Mouse (Mus musculus) ZHBTc4 (cell line): Measurements from ENCODE around the gene Dus3l.

ENCODE experiments used
- DNase-seq: peaks from one replicate; pipeline ENCODE4 v3.0.0-alpha.2; 2011; ENCODE audit warnings: low read depth, low spot score

Dus3l gene

DNA sequence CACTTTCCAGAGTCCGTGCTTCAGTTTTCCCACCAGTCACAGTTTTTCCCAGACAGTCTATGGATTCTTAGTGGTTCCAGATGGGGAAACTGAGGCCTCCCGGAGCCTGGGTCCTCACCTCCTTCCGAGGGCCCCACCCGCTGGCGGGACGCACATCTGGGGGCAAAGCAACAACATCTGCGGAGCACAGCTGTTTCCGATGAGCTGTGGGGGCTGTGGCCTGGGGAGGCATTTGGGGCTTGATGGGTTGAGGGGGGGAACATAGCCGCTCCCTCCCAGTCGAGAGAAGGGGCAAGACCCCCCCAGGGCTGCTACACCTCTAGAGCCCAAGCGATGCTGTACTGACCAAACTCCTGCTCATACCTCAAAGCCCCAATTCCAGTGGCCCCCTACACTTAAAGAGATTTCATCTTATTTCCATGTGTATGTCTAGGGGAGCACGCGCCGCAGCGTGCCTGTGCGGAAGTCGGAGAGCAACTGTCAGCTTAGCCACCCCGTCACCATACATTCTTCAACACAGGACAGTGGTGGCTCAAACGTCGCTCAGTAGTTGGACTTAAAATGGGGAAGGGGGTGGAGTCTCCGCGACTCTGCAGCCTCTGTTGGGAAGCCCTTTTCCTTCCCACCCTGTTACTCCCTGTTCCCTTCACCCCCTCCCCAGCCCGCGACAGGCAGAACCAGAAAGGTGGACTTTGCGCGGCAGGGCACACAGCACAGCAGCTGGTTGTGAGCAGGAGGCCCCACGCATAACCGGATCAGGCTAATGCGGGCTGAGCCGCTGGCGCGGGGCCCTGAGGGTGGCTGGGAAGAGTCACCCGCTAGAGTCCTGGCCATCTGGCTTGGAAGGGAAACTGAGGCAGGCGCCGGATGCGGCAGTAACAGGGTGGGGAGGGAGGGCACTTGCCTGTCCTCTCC is 10.0 kb upstream of the Dus3l start:
- peak; percentile 53 for DNase-seq

DNA sequence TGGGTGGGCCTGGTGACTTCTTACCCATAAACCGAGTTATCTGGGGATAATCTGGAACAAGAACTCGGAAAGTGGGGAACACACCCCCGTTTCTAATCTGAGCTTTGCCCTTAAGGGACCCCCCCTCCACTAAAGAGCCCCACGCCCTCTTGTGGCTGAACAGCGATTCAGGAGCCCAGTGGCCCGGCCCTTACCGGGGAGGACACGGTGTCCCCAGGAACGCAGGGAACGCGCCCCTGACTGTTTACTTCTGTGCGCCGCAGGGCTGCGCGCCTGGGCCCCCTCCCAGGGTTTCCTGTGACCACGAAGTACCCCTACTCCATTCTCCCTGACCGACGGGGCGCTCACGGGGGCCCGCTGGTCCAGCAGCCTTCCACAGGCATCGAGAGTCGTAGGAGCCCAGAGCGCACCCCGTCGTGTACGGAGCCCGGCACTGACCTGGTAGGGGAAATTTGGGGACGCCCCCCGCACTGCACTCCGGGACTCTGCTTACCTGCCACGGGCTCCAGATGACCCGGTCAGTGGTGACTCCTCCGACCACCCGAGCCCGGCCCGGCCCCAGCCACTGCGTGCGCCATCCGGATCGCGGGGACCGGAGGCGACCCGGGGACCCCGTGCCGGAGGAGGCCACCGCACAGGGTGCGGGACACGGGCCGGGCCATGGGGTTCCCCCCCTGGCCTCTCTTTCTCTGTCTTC is 7.7 kb upstream of the Dus3l start:
- no peak for DNase-seq

DNA sequence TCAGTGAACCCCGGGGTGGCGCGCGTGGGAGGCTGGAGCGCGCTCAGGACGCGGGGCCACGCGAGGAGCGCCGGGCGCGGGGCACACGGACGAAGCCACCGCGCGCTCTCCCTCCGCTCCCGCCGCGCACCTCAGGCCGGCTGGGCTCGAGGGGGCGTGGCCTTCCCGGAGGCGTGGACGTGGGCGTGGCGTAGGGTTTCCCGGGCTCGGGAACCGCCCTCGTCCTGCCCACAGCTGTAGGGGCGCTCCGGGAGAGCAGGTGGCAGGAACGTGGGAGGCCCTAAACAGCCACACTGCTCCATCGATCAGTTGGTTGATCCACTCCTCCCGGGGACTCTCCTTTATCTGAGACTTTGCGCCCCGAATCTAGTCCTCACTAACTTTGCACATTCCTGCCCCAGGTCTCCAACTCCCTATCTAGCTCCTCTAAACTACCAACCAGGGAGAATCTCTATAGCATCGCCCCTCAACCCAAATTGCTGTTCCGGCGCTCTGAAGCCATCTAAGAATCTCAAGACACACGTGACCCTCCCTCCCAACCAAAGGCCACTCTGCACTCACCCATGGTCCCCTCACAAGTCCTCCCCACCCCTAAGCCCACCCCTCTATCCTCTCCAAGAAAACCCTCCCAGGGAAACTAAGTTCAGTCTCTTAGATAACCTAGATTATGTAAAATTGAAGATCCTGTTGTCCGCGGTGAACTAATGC is 7.0 kb upstream of the Dus3l start, which contains the start of gene Nrtn:
Gene Nrtn, minus strand, starts transcription at position 115 of the 708 bp plus-strand sequence.
- DNase-seq: peak; percentile 92

DNA sequence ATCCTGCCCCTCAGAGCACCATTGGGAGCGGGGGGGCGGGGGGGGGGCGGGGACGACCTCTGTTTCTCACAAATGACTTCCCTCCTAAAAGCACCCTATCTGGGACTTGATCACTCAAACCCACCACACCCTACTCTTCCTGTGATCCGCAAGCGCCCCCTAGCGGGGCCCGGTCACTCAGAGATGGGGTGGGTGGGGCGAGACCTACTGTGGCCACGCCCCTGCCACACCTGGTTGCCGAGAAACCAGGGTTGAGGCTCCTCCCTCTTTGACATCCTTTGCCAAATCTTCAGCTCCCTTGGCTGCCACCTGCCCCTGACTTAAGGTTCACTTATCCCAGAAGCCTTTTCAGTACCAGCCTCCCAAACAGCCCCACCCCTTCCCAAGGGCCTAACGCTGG is 6.4 kb upstream of the Dus3l start:
- DNase-seq: peak; percentile 95

DNA sequence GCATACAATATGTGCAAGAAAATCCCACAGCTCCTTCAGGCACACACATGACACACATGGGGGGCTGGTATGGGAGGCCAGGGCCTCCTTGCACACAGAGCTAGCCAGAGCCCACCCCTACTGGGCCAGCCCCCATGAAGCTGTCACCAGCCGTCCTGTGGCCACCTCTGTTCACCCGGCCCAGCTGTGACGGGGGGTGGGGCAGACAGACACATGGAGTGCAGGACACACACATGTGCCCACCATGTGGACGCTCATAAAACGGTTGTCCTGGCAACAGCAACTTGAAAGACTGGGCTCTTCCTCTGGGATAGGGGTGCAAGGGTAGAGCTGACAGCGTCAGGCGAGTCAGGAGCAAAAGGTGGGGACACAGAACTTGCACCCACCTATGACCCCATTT is 5.3 kb upstream of the Dus3l start:
- no peak for DNase-seq

DNA sequence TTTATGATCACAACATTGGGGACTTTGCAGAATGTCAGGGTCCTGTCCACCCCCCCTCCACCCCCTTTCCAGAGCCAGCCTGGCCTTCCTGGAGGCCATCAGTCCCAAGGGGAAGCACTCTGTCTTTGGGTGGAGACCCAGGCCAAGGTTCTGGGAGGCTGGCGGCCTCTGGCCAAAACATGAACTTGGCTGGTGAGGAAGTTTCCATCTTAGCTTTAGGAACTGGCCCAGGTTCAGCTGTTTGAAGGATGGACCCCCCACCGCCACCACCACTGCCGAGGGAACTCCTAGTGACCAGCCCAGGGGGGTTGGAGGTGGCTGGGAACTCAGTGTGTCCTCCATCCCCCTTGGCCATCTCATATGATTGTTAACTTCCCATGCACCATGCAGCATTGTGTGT is 3.5 kb upstream of the Dus3l start:
- DNase-seq: no peak

DNA sequence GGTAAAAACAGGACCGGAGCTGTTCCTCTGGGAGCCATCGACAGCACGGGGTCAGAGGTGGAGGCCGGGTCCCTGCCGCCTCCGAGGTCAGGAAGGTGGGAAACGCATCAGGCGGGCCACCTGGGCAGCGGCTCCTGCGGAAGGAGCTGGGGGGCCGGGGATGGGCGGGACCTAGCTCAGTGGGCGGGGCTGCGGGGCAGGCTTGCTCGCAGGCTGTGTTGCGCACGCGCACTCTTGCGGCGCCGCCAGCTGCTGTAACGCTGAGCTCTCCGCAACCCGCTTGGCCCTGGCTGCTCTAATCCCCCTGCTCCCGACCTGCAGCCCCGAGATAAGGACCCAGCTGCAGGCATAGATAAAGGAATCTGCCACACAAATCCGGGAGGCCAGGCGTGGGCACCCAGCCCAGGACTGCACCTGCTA is 2.6 kb upstream of the Dus3l start:
- DNase-seq: peak; percentile 92

DNA sequence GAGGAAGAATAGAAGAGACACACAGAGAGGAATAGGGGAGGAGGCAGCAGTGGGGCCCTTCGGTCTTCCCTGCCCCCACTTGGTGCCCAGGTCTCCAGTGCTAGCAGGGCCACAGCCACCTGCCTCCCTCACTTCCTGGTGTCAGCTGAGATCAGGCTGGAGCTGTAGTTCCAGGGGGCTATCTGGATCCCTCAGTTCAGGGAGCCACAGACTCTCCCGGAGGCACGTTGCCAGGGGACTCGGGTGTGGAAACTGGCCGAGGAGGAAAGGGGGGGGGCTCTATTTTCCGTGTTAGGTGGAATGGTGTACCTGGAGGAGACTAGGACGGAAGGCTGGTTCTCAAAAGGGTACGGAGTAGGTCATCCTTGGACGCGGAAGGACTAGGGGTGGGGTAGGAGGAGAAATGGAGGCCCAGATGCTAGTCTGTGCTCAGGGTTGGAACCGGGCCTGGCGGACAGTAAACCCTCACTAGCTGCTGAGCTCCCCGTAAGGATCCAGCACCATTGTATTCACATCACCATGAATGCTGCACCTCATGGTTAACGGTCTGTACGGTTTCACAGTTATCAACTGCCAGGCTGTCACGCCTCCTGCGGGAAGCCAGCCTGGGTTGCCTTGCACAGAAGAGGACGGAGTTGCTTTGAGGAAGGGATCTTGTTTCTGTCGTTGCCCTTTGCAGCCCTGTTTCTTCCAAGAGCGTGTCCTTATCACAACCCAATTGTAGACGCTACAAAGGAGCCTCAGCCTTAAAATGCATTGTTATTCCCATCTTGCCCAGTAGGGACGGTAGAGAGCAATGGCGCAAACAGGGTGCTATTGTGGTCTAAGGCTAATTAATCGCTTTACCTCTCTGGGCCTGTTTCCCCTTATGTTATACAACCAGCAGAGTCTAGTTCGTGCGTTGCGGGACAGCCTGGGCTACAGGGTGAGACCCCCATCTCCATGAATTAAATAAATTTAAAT is 1.5 kb upstream of the Dus3l start:
- DNase-seq: peak; percentile 87

DNA sequence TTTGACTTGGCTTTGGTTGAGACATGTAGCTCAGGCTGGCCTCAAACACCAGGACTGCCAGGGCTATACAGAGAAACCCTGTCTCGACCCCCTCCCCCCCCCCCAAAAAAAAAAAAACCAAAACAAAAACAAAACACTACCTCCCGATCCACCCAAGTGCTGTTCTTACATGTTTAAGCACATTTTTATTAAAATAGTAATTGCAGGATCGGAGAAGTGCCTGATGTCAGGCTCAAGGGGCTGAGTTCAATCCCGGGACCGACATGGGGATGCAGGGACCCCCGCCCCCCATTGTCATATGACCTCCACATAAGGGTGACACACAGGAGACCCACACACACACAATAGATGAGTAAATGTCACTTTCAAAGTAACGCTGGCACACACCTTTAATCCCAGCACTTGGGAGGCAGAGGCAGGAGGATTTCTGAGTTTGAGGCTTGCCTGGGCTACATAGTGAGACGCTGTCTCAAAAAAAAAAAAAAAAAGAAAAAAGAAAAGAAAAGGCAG is 761 bp upstream of the Dus3l start:
- DNase-seq: no peak

DNA sequence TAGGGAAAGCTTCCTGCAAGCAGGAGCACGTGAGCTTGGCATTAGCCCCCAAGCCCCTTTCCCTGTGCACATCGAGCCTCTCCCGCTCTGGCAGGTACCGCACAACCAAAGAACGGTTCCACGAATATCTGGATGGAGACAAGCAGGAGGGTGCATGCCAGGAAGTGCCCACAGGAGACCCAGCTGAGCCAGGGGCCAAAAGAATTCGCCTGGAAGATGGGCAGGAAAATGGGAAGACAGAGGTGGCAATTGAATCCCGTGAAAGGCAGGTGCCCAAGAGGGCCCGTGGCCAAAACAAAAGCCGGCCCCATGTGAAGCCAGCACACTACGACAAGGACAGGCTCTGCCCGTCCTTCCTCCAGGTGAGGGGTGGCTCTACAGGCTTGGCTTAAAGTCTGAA is 874 bp downstream of the Dus3l start:
- DNase-seq: no peak

DNA sequence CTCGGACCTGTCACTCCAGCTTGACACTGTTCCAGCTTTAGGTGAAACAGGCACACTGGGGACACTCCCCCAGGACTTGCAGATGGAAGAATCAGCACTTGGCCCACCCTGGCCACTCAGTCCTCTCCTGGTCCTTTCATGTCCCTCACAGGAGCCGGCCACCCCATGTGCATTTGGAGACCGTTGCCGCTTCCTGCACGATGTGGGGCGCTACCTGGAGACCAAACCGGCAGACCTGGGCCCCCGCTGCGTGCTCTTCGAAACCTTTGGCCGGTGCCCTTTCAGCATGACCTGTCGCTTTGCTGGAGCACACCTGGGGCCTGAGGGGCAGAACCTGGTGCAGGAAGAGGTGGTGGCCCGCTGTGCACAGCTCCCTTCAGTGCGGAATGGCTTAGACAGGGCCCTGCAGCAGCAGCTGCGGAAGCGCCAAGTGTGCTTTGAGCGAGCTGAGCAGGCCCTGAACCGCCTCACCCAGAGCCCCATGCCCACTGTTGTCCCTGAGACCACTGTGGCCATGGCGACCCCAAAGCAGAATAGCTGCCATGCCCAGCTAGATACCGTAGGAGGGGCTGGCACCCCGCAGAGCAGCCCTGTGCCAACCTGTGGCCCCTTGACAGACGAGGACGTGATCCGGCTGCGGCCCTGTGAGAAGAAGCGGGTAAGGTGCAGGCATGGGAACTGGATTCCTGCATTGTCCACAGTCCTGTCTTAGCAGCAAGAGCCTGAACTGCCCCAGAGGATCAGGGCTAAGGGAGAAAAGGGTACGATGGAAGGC is 2.3 kb downstream of the Dus3l start:
- no peak for DNase-seq

DNA sequence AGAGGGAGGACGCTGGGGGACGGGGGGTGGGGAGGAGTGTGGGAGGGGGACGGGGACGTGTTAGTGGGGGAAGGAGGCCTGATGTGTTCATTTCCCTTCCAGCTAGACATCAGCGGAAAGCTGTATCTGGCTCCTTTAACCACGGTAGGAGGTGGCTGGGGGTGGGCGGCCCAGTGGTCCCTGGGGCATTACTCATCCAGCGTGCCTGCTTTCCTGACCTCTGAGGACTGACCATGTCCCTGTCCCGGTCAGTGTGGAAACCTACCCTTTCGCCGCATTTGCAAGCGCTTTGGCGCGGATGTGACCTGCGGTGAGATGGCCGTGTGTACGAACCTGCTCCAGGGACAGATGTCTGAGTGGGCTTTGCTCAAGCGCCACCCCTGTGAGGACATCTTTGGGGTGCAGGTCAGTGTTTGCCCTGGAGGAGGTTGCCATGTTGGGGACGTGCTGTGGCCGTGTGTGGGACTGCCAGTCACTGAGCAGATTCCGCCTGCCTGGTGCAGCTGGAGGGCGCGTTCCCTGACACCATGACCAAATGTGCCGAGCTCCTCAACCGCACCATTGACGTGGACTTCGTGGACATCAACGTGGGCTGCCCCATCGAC is 3.1 kb downstream of the Dus3l start:
- DNase-seq: no peak

DNA sequence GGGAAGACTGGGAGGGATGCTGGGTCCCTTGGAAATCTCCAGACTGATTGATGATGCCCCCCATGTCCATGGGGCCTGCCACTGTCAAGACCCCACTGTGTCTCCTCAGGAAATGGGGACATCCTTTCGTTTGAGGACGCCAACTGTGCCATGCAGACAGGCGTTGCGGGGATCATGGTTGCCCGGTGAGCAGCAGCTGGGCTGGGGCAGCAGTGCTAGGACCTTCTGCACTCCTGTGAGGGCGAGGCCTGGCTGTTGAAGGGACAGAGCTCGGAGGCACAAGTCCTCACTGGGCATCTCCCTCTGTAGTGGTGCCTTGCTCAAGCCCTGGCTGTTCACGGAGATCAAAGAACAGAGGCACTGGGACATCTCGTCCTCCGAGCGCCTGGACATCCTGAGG is 4.4 kb downstream of the Dus3l start:
- DNase-seq: no peak

DNA sequence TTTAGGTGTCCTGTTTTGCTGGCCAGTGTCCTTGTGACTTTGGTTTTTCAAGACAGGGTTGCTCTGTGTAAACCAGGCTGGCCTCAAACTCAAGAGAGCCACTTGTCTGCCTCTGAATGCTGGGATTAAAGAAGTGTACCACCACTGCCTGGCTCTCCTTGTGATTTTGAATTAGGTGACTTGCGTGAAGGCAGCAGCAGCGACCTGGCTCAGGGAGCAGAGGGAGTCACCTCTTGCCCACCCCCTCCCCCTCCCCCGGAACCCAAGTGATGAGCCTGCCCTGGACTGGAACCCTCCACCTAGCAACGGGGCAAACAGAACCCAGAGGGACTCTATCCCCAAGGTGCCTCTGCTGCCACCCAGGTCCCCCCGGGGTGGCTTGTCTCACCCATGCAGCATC is 5.4 kb downstream of the Dus3l start, which contains the start of gene Prr22:
Gene Prr22, plus strand, starts transcription at position 301 of the 400 bp plus-strand sequence.
- DNase-seq: no peak

DNA sequence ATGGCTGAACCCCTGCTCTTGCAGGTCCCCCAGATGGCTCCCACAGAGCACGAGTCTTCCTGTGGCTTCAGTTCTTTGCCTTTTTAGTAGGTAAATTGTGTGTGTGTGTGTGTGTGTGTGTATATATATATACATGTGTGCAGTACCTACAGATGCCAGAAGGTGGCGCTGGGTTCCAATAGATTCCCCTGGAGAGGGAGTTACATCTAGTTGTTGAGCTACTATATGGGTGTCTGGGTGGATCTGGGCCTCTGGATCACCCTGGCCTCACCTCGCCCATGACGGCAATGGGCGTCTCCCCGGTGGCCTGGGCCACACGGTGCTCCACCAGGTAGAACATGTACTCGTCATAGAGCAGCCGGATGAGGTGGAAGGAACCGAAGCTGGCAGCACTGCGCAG is 13.0 kb downstream of the Dus3l start:
- DNase-seq: peak; percentile 78

DNA sequence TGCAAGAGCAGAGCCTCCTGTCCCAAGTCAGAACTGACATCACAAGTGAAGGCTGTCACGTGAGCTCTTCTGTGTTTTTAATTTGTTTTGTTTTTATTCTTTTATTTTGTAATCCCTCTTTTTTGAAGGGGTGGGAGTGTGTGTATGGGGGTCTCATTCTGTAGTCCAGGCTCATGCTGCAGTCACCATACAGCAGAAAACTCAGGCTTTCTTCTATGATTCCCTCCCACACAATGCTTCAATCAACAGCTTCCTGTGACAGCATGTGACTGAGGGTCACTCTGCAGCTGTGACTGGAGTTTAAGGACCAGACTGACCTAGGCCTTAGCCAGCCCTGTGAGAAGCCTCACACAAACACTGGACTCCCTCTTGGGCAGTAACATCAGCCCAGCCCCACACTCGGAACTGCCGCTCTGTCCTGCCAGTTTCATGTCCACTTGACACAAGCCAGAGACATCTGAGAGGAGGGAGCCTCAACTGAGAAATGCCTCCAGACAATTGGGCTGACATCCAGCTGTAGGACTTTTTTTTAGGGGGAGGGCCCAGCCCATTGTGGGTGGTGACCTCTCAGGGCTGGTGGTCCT is 14.3 kb downstream of the Dus3l start:
- no peak for DNase-seq

DNA sequence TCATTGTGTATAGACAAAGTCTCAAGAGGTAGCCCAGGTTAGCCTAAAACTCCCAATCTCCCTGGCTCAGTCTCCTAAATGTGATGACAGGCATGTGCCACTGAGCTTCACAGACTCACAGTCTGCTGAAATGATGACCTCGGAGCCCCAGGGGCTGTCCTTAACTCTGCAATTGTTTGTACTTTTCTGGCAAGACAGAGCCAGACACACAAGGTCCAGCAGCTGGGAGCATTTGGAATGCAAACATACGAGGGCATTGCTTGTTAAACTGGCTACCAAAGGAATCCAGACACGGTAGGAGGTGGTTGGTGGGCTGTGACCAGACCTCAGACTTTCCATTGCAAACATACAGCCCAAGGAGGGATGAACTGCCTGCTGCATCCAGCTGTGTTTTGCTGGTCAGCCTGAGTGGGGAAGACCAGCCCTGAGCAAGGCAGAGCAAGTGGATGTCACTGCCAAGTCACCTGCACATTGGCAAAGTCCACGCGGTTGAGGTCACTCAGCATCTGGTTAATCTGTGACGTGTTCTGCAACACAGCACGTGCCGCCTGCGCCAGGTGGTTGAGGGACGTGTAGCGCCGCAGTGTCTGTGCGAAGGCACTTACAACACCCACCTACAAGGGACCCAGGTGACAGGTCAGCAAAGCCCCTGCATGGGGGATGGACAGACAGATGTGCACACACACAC is 15.9 kb downstream of the Dus3l start:
- DNase-seq: no peak

DNA sequence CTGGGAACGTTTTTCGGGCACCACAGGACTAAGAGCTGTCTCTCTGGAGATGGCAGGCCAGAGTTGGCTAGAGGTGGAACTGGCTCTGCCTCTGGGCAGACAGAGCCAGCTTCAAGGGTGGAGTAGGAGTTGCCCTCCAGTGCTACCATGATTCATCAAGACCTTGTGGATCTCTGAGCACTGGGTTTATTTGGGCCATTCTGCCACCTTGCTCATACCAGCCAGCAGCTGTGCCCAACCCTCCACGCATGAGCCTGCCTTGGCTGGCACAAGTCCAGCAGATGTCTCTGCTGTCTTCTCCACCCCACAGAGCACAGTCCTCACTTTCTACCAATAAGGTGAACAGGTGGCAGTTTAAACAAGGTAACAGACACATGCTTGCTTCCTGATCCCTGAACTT is 24.3 kb downstream of the Dus3l start:
- DNase-seq: no peak

DNA sequence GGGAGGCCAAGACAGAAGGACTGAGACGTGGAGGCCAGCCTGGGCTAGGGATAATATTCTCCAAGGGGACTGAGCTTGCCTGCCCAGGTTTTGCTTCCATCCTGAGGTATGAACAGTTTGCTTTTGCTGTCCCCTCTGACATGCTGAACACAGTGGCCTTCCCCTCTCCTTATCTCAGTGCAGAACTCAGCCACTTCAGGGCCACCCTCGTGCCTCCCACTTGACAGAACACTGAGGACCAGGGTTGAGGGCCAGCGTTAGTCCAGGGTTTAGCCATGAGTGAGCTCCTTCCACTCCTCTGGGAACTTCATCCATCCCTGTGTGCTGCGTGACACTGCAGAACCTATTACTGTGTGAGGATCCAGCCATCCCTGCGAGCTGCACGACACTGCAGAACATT is 24.7 kb downstream of the Dus3l start:
- DNase-seq: no peak
